Mouse (Mus musculus): ENCODE measurements around the gene Fbrsl1. TPM values are rescaled to one million over a fixed set of nuclear protein-coding genes. Genes with fewer than 3 reads are reported as not detected.
"Not testable (repeated sequence)": the region's sequence is repeated elsewhere in the genome, so short reads cannot be mapped to it uniquely, and the experiment has no call there.

Gene Fbrsl1
- total RNA-seq, 1 experiment = 44.4 TPM

DNA sequence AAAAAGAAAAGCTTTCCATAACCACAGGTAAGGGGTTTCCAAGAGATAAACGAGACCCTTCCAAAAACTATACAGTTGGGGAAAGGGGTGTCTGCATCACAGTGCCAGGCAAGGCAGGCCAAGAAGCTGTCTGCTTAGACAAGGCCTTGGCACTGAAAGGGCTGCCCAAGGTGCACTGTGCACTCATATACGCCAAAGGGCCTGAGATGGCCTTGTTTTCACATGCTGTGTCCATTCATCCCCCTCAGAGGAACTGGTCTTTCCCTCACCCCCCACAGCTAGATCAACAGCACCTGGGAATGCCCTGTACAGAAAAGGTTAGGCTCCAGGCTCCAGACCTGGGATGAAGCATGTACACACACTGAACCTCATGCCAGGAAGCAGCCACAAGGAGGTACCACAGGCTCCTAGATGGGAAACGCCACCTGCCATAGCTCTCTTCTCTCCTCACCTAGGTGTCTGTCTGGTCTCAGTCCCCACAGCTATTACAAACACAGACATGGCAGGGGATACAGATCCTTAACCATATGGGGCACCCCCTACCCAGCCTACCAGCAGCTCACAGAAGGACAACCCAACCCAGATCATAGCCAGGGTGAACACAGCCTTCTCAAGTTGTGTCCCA lies 5.2 kb downstream of the Fbrsl1 start:
- H3K4me1 ChIP-seq (ENCODE audit: control insufficient read depth in 2 of 2, insufficient read depth in 2 of 2, low read length in 2 of 2, poor library complexity in 1 of 2) = peaks cover 20 to 54% of the 10 kb centered on the region in 2 experiments

DNA sequence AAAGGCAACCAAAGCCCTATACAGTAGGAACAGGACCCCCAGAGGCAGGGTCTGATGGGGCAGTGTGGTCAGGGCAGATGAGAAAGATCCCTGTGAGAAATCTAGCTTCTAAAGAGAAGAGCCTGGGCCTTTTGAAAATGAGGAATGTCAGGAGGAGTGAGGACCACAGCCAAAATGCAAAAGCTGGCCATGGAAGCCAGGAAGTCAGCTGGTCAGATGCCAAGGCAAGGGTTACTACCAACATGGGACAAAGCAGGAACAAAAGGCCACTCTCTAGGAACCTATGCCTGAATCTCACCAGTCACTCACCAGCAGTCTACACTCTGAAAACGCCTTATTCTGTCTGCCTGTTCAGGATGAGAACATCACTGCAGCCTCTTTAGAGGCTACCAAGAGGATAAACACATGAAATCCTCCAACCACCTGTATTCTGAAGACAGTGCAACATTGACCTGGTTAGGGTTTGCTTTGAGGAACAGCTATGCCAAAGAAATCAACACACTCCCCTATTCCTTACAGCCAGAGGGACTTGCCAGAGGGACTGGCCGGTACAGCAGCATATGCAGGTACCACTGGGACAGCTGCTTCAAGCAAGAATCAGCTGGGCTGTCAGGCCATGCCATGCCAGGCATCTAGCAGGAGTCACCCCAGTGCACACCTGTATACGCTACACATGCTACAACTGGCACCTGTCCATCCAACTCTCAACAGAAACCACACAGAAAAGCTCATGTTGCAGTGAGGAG lies 8.6 kb downstream of the Fbrsl1 start:
- no peak for TF ChIP-seq ZNF384 (IDR thresholded peaks at IDR 0.05; ENCODE audit: low read depth, low read length)
- no peak for TF ChIP-seq HCFC1 (IDR thresholded peaks at IDR 0.05; ENCODE audit: borderline replicate concordance, insufficient read depth, low read length)
- no peak for TF ChIP-seq ZC3H11A (IDR thresholded peaks at IDR 0.05; ENCODE audit: borderline replicate concordance, low read depth, low read length)
- TF ChIP-seq MAFK (IDR thresholded peaks at IDR 0.05; ENCODE audit: insufficient read depth, low read depth, low read length) = no peak
- no peak for TF ChIP-seq CHD2 (IDR thresholded peaks at IDR 0.05; ENCODE audit: low read depth, low read length)
- Histone ChIP-seq H3K36me3 (ENCODE audit: control insufficient read depth, insufficient read depth, low read length, poor library complexity, severe bottlenecking) (peaks cover 5% of the 10 kb centered on the region; the same call in 1 of the 2 replicates), H3K9me3 (ENCODE audit: control insufficient read depth, insufficient read depth, low read depth, low read length) (no peaks in the 10 kb centered on the region), H3K9ac (ENCODE audit: insufficient read depth, low read depth, low read length, poor library complexity, severe bottlenecking) (no peak overlapping the region), H3K4me1 (ENCODE audit: control insufficient read depth in 2 of 2, insufficient read depth in 2 of 2, low read length in 2 of 2, poor library complexity in 1 of 2) (peaks cover 24 to 46% of the 10 kb centered on the region in 2 experiments), H3K4me3 (ENCODE audit: insufficient read depth in 1 of 2, low read depth in 1 of 2, low read length in 2 of 2, poor library complexity in 1 of 2, severe bottlenecking in 1 of 2) (no peak overlapping the region), H3K27ac (ENCODE audit: insufficient read depth, low read depth, low read length, poor library complexity, severe bottlenecking) (no peak overlapping the region)
- DNase-seq (ENCODE audit: low read depth, low spot score) = no peak
- in situ Hi-C loops (cut with MboI; ENCODE audit: low sequenced_read_pairs in 2 of 2, unreplicated experiment in 2 of 2) = no loop called here

More for the DNA sequence above, 5.2 kb downstream of the Fbrsl1 start:
- peaks cover 5% of the 10 kb centered on the region; the same call in 1 of the 2 replicates for H3K36me3 ChIP-seq (ENCODE audit: control insufficient read depth, insufficient read depth, low read length, poor library complexity, severe bottlenecking)
- no peak for DNase-seq (ENCODE audit: low read depth, low spot score)
- no peaks in the 10 kb centered on the region for H3K9me3 ChIP-seq (ENCODE audit: control insufficient read depth, insufficient read depth, low read depth, low read length)
- H3K27ac ChIP-seq (ENCODE audit: insufficient read depth, low read depth, low read length, poor library complexity, severe bottlenecking) = no peak overlapping the region
- in situ Hi-C loops (cut with MboI; ENCODE audit: low sequenced_read_pairs in 2 of 2, unreplicated experiment in 2 of 2) = no loop called here
- no peak overlapping the region for H3K9ac ChIP-seq (ENCODE audit: insufficient read depth, low read depth, low read length, poor library complexity, severe bottlenecking)
- no peak for TF ChIP-seq HCFC1 (IDR thresholded peaks at IDR 0.05; ENCODE audit: borderline replicate concordance, insufficient read depth, low read length)
- no peak for TF ChIP-seq CHD2 (IDR thresholded peaks at IDR 0.05; ENCODE audit: low read depth, low read length)
- no peak for TF ChIP-seq MAFK (IDR thresholded peaks at IDR 0.05; ENCODE audit: insufficient read depth, low read depth, low read length)
- TF ChIP-seq ZNF384 (IDR thresholded peaks at IDR 0.05; ENCODE audit: low read depth, low read length) = no peak
- TF ChIP-seq ZC3H11A (IDR thresholded peaks at IDR 0.05; ENCODE audit: borderline replicate concordance, low read depth, low read length) = no peak
- no peak overlapping the region for H3K4me3 ChIP-seq (ENCODE audit: insufficient read depth in 1 of 2, low read depth in 1 of 2, low read length in 2 of 2, poor library complexity in 1 of 2, severe bottlenecking in 1 of 2)

DNA sequence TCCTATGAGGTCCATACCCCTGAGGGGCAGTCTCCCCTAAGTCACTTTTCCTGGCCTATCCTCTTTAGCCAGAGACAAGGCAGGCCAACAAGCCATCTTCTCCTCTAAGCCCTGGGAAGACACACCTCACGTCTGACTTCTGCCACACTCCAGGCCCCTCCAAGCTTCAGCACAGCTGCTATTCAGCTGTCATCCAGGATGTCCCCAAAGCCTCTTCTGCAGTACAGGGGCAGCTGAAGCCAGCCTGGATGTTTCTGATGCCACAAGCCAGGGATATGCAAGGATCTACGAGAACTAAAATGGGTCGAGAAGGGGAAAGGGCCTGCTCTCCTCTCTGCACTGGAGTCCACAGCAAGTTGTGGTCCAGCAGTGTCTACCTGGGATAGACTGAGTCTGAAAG lies 9.7 kb downstream of the Fbrsl1 start:
- Histone ChIP-seq H3K4me1 (ENCODE audit: control insufficient read depth in 2 of 2, insufficient read depth in 2 of 2, low read length in 2 of 2, poor library complexity in 1 of 2) (peaks cover 23 to 38% of the 10 kb centered on the region in 2 experiments), H3K36me3 (ENCODE audit: control insufficient read depth, insufficient read depth, low read length, poor library complexity, severe bottlenecking) (peaks cover 5% of the 10 kb centered on the region; the same call in 1 of the 2 replicates), H3K9ac (ENCODE audit: insufficient read depth, low read depth, low read length, poor library complexity, severe bottlenecking) (peak overlapping the region; percentile 12; the same call in 1 of the 2 replicates), H3K9me3 (ENCODE audit: control insufficient read depth, insufficient read depth, low read depth, low read length) (no peaks in the 10 kb centered on the region), H3K4me3 (ENCODE audit: insufficient read depth in 1 of 2, low read depth in 1 of 2, low read length in 2 of 2, poor library complexity in 1 of 2, severe bottlenecking in 1 of 2) (no peak overlapping the region), H3K27ac (ENCODE audit: insufficient read depth, low read depth, low read length, poor library complexity, severe bottlenecking) (peak overlapping the region; percentile 81)
- no peak for TF ChIP-seq CHD2 (IDR thresholded peaks at IDR 0.05; ENCODE audit: low read depth, low read length)
- TF ChIP-seq MAFK (IDR thresholded peaks at IDR 0.05; ENCODE audit: insufficient read depth, low read depth, low read length) = no peak
- no peak for TF ChIP-seq ZC3H11A (IDR thresholded peaks at IDR 0.05; ENCODE audit: borderline replicate concordance, low read depth, low read length)
- no peak for TF ChIP-seq ZNF384 (IDR thresholded peaks at IDR 0.05; ENCODE audit: low read depth, low read length)
- no peak for TF ChIP-seq HCFC1 (IDR thresholded peaks at IDR 0.05; ENCODE audit: borderline replicate concordance, insufficient read depth, low read length)
- in situ Hi-C loops (cut with MboI; ENCODE audit: low sequenced_read_pairs in 2 of 2, unreplicated experiment in 2 of 2) = no loop called here
- no peak for DNase-seq (ENCODE audit: low read depth, low spot score)

DNA sequence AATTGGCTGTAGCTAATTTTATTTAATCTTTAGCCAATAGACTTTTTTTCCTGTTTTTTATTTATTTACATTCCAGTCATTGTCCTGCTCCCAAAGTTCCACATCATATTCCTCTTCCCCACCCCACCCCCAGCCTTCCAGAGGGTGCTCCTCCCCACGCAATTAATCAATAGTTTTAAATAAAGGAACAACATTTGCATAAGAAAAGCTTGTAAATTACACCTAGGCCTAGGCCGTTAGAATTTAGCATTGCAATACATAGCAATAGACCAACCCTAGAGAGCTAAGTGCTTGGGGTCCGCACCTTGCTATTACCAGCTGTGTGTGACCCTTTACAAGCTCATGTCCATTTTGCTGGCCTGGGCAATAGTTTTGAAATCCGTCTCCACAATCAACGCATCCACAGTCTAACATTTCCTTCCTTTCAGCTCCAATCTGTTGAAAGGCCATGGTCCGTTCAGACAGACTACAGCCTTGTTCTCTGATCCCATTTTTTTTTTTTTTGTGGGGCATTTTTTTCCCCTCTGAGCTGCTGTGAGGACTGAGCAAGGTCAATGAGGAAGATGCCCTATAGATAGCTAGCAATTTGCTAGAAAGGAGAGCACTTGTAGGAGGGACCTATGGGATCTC lies 10.6 kb downstream of the Fbrsl1 start:
- Histone ChIP-seq H3K4me3 (ENCODE audit: insufficient read depth in 1 of 2, low read depth in 1 of 2, low read length in 2 of 2, poor library complexity in 1 of 2, severe bottlenecking in 1 of 2) (peak overlapping the region; percentile 52 to 62), H3K4me1 (ENCODE audit: control insufficient read depth in 2 of 2, insufficient read depth in 2 of 2, low read length in 2 of 2, poor library complexity in 1 of 2) (peaks cover 17 to 35% of the 10 kb centered on the region in 2 experiments), H3K9me3 (ENCODE audit: control insufficient read depth, insufficient read depth, low read depth, low read length) (no peaks in the 10 kb centered on the region), H3K36me3 (ENCODE audit: control insufficient read depth, insufficient read depth, low read length, poor library complexity, severe bottlenecking) (peaks cover 12% of the 10 kb centered on the region), H3K9ac (ENCODE audit: insufficient read depth, low read depth, low read length, poor library complexity, severe bottlenecking) (peak overlapping the region; percentile 26), H3K27ac (ENCODE audit: insufficient read depth, low read depth, low read length, poor library complexity, severe bottlenecking) (peak overlapping the region; percentile 81; the same call in 1 of the 2 replicates)
- TF ChIP-seq CHD2 (IDR thresholded peaks at IDR 0.05; ENCODE audit: low read depth, low read length) (peak; percentile 66; the same call in 1 of the 2 replicates), ZC3H11A (IDR thresholded peaks at IDR 0.05; ENCODE audit: borderline replicate concordance, low read depth, low read length) (no peak), MAFK (IDR thresholded peaks at IDR 0.05; ENCODE audit: insufficient read depth, low read depth, low read length) (no peak), ZNF384 (IDR thresholded peaks at IDR 0.05; ENCODE audit: low read depth, low read length) (peak; percentile 76; the same call in 1 of the 2 replicates), HCFC1 (IDR thresholded peaks at IDR 0.05; ENCODE audit: borderline replicate concordance, insufficient read depth, low read length) (no peak)
- peak; percentile 66 for DNase-seq (ENCODE audit: low read depth, low spot score)
- in situ Hi-C loops (cut with MboI; ENCODE audit: low sequenced_read_pairs in 2 of 2, unreplicated experiment in 2 of 2) = no loop called here

DNA sequence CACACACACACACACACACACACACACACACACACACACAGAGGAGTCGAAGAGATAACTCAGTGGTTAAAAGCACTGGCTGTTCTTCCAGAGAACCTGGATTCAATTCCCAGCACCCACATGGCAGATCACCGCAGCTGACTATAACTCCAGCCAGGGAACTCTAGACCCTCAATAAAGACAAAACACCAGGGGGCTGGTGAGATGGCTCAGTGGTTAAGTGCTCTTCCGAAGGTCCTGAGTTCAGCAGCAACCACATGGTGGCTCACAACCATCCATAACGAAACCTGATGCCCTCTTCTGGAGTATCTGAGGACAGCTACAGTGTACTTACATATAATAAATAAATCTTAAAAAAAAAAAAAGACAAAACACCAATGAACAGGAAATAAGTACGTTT lies 12.1 kb downstream of the Fbrsl1 start:
- peak overlapping the region; percentile 62; the same call in 1 of the 2 replicates for H3K9ac ChIP-seq (ENCODE audit: insufficient read depth, low read depth, low read length, poor library complexity, severe bottlenecking)
- H3K4me3 ChIP-seq (ENCODE audit: insufficient read depth in 1 of 2, low read depth in 1 of 2, low read length in 2 of 2, poor library complexity in 1 of 2, severe bottlenecking in 1 of 2) = peak overlapping the region; percentile 32 to 43; a peak in 3 of 4 replicates
- peak overlapping the region; percentile 50; the same call in 1 of the 2 replicates for H3K27ac ChIP-seq (ENCODE audit: insufficient read depth, low read depth, low read length, poor library complexity, severe bottlenecking)
- in situ Hi-C loops (cut with MboI; ENCODE audit: low sequenced_read_pairs in 2 of 2, unreplicated experiment in 2 of 2); H3K9me3 ChIP-seq (ENCODE audit: control insufficient read depth, insufficient read depth, low read depth, low read length); DNase-seq (ENCODE audit: low read depth, low spot score): not testable (repeated sequence)
- H3K36me3 ChIP-seq (ENCODE audit: control insufficient read depth, insufficient read depth, low read length, poor library complexity, severe bottlenecking) = peaks cover 24% of the 10 kb centered on the region
- peaks cover 16 to 33% of the 10 kb centered on the region in 2 experiments for H3K4me1 ChIP-seq (ENCODE audit: control insufficient read depth in 2 of 2, insufficient read depth in 2 of 2, low read length in 2 of 2, poor library complexity in 1 of 2)
